Mouse (Mus musculus) CD8-positive naive resting alpha-beta T cell, adult 2 months (primary cell): ENCODE measurements around the gene Vps41.

ENCODE experiments used
- DNase-seq, 2 experiments: peaks; one replicate each; pipeline ENCODE4 v3.0.0; 2022; ENCODE audit warnings: low read depth in 2 of 2, low spot score in 2 of 2

The Vps41 gene

GRCm38 (mm10) chr13:18791724-18792123 is 74.6 kb downstream of the Vps41 start:
- DNase-seq = no peak

GRCm38 (mm10) chr13:18794454-18794853 is 77.4 kb downstream of the Vps41 start:
- no peak for DNase-seq

- no peak for DNase-seq
These were observed 80.5 kb downstream of the Vps41 start for GRCm38 (mm10) chr13:18797555-18797954.

- no peak for DNase-seq
These were observed 83.3 kb downstream of the Vps41 start for GRCm38 (mm10) chr13:18800434-18800833.

- DNase-seq = no peak
These were observed 92.4 kb downstream of the Vps41 start for GRCm38 (mm10) chr13:18809465-18809864.

GRCm38 (mm10) chr13:18809978-18810675 is 93.0 kb downstream of the Vps41 start:
- peak; percentile 3 to 15 for DNase-seq

- no peak for DNase-seq
These were observed 107.5 kb downstream of the Vps41 start for GRCm38 (mm10) chr13:18824420-18825123.

GRCm38 (mm10) chr13:18827029-18827428 is 109.9 kb downstream of the Vps41 start:
- DNase-seq = no peak

- no peak for DNase-seq
These were observed 113.4 kb downstream of the Vps41 start for GRCm38 (mm10) chr13:18830486-18830885.

- DNase-seq = no peak
These were observed 122.1 kb downstream of the Vps41 start for GRCm38 (mm10) chr13:18839231-18839630.

GRCm38 (mm10) chr13:18840366-18840765 is 123.3 kb downstream of the Vps41 start:
- no peak for DNase-seq

- no peak for DNase-seq
These were observed 123.9 kb downstream of the Vps41 start for GRCm38 (mm10) chr13:18841019-18841418.

GRCm38 (mm10) chr13:18841752-18842282 is 124.7 kb downstream of the Vps41 start:
- no peak for DNase-seq

- DNase-seq = no peak
These were observed 125.5 kb downstream of the Vps41 start for GRCm38 (mm10) chr13:18842556-18842955.

- DNase-seq = no peak
These were observed 126.5 kb downstream of the Vps41 start for GRCm38 (mm10) chr13:18843546-18843945.

- DNase-seq = no peak
These were observed 130.3 kb downstream of the Vps41 start for GRCm38 (mm10) chr13:18847386-18847785.

GRCm38 (mm10) chr13:18849563-18849962 is 132.5 kb downstream of the Vps41 start:
- no peak for DNase-seq

- no peak for DNase-seq
These were observed 134.1 kb downstream of the Vps41 start for GRCm38 (mm10) chr13:18851182-18851581.

GRCm38 (mm10) chr13:18852718-18853117 is 135.6 kb downstream of the Vps41 start:
- no peak for DNase-seq

- no peak for DNase-seq
These were observed 139.1 kb downstream of the Vps41 start for GRCm38 (mm10) chr13:18856026-18856802.

GRCm38 (mm10) chr13:18858183-18858582 is 141.1 kb downstream of the Vps41 start:
- DNase-seq = no peak

- no peak for DNase-seq
These were observed 142.3 kb downstream of the Vps41 start for GRCm38 (mm10) chr13:18859389-18859788.
